Mouse (Mus musculus) layer of hippocampus, adult 18-20 months (tissue): ENCODE measurements at regions not wholly inside any gene's neighbourhood (a gene's known extent, or its start where the extent isn't known, plus 50 kb on each side); places are given as distances from the start of the nearest gene placed in this dataset.

Experiments
- DNase-seq, 2 experiments: peaks; one replicate each; pipeline ENCODE4 v3.0.0; 2022; ENCODE audit warnings: low spot score in 2 of 2

- DNase-seq = no peak
Observed at GRCm38 (mm10) chr9:89858005-89858404, 51.7 kb upstream of the Rasgrf1 start.

- DNase-seq = peak; percentile 80 to 91
Observed at GRCm38 (mm10) chr9:89850491-89851282, 59.0 kb upstream of the Rasgrf1 start.

GRCm38 (mm10) chr9:89849947-89850346 is 59.8 kb upstream of the Rasgrf1 start:
- DNase-seq = peak; percentile 53 to 72

- DNase-seq = no peak
Observed at GRCm38 (mm10) chr9:89848571-89848970, 61.1 kb upstream of the Rasgrf1 start.

- no peak for DNase-seq
Observed at GRCm38 (mm10) chr9:89846973-89847372, 62.7 kb upstream of the Rasgrf1 start.

- no peak for DNase-seq
Observed at GRCm38 (mm10) chr9:89842776-89843089, 67.0 kb upstream of the Rasgrf1 start.

GRCm38 (mm10) chr9:89841866-89842775 is 67.6 kb upstream of the Rasgrf1 start:
- peak; percentile 61 to 78 for DNase-seq

- DNase-seq = no peak
Observed at GRCm38 (mm10) chr9:89841371-89841770, 68.3 kb upstream of the Rasgrf1 start.

- no peak for DNase-seq
Observed at GRCm38 (mm10) chr9:89836454-89837245, 73.1 kb upstream of the Rasgrf1 start.

GRCm38 (mm10) chr9:89833596-89833995 is 76.1 kb upstream of the Rasgrf1 start:
- no peak for DNase-seq

- no peak for DNase-seq
Observed at GRCm38 (mm10) chr9:89831855-89832254, 77.9 kb upstream of the Rasgrf1 start.

- DNase-seq = no peak
Observed at GRCm38 (mm10) chr9:89828156-89828555, 81.6 kb upstream of the Rasgrf1 start.

GRCm38 (mm10) chr9:89827564-89827963 is 82.1 kb upstream of the Rasgrf1 start:
- DNase-seq = no peak

- peak; percentile 85 to 98 for DNase-seq
Observed at GRCm38 (mm10) chr9:89826712-89827548, 82.8 kb upstream of the Rasgrf1 start.

GRCm38 (mm10) chr9:89821853-89822243 is 83.6 kb upstream of the Ankrd34c start:
- DNase-seq = no peak

- DNase-seq = peak in 1 of 2 experiments; percentile 35
Observed at GRCm38 (mm10) chr9:89821109-89821852, 83.0 kb upstream of the Ankrd34c start.

- DNase-seq = no peak
Observed at GRCm38 (mm10) chr9:89813616-89814318, 75.5 kb upstream of the Ankrd34c start.

GRCm38 (mm10) chr9:89807381-89807780 is 69.1 kb upstream of the Ankrd34c start:
- no peak for DNase-seq

GRCm38 (mm10) chr9:89802658-89803057 is 64.4 kb upstream of the Ankrd34c start:
- DNase-seq = no peak
